Comparison of ENCODE assay signal across 12 mouse cellular contexts in genomic region chr13:4256894-4257293, GRCm38 (mm10). TPM values are rescaled to one million over a fixed set of nuclear protein-coding genes. Genes with fewer than 3 reads are reported as not detected.
DNase-seq lines count a peak whose midpoint lies in the region; ATAC-seq and TF ChIP-seq lines count a peak whose summit lies in the region.
"Not testable (repeated sequence)": the region's sequence is repeated elsewhere in the genome, so short reads cannot be mapped to it uniquely, and the experiment has no call there.
"Had no signal": no experiment of that assay in that cellular context is flagged by ENCODE, and none has a peak within 500 bp of the region (broad histone marks: within the 10 kb centered on the region; RNA-seq: fewer than 3 reads in every experiment).

No protein-coding gene starts in this region.

- not testable (repeated sequence) for DNase-seq in G1E (ENCODE audit: low spot score)
- peak; percentile 34 for DNase-seq in fat pad, adult 2 months (ENCODE audit: extremely low read depth, low read depth, low spot score)

- ATAC-seq in G1E (ENCODE audit: extremely low read depth, insufficient number of reproducible peaks, low FRiP score, poor library complexity, severe bottlenecking) = peak; percentile 93

- not testable (repeated sequence) for H3K9me3 ChIP-seq in G1E (replicated peaks)

- peaks cover 19% of the 10 kb centered on the region for H3K4me1 ChIP-seq in G1E (ENCODE audit: insufficient read depth, low read depth, low read length)

- not testable (repeated sequence) for H3K27me3 ChIP-seq in G1E (ENCODE audit: insufficient read depth, low read length)

- not testable (repeated sequence) for H3K4me3 ChIP-seq in G1E (ENCODE audit: low read depth, low read length)

- not testable (repeated sequence) for TF ChIP-seq CTCF in G1E (IDR thresholded peaks at IDR 0.05; ENCODE audit: low read depth, low read length)

- H3K36me3 ChIP-seq in G1E (replicated peaks) = not testable (repeated sequence)

RNA-seq across cellular contexts. Expression of gene Akr1c12, which starts 22.3 kb away (rescaled TPM):
- total RNA-seq in G1E (2014; fragmentation: Nextera tagmentation) (9.0 and 11.9 TPM in 2 replicates), G1E (2017) (34.8 and 36.1 TPM in 2 replicates)
- polyA plus RNA-seq in G1E (2012) = 0.63 and 1.0 TPM in 2 replicates
- total RNA-seq: adrenal gland, adult 18-20 months; adrenal gland, postnatal 25 days had no signal
- polyA plus RNA-seq: adrenal gland, adult 2 months; cerebellum, adult 2 months had no signal

RNA-seq across cellular contexts. Expression of gene Akr1c19, which starts 28.4 kb away (rescaled TPM):
- not detected in 2 replicates for total RNA-seq in G1E (2014; fragmentation: Nextera tagmentation)
- total RNA-seq in G1E (2017) = 0.11 and 0.70 TPM in 2 replicates
- polyA plus RNA-seq in G1E (2012) = not detected in 2 replicates
- total RNA-seq: CH12.LX, ES-E14, MEL had no signal
- polyA plus RNA-seq: activated CD4-positive, CD25-positive, alpha-beta regulatory T cell, adult 4 months; adrenal gland, adult 2 months; C2C12; CD4-positive, CD25-positive, alpha-beta regulatory T cell, adult 4 months; cerebellum, adult 2 months had no signal
